Mouse (Mus musculus) kidney, postnatal 25 days (tissue): ENCODE data around the gene Camk2d.

ENCODE experiments used
- DNase-seq, 2 experiments: peaks; one replicate each; pipeline ENCODE4 v3.0.0; 2021; ENCODE audit warnings: mixed read lengths in 2 of 2

Camk2d gene

GRCm38 (mm10) chr3:126652361-126652760 is 56.3 kb downstream of the Camk2d start:
- no peak for DNase-seq

GRCm38 (mm10) chr3:126653118-126653517 is 57.0 kb downstream of the Camk2d start:
- DNase-seq: no peak

- DNase-seq: no peak
These were observed 60.1 kb downstream of the Camk2d start for GRCm38 (mm10) chr3:126656173-126656572.

GRCm38 (mm10) chr3:126657895-126658294 is 61.8 kb downstream of the Camk2d start:
- no peak for DNase-seq

- DNase-seq: no peak
These were observed 62.7 kb downstream of the Camk2d start for GRCm38 (mm10) chr3:126658791-126659190.

- DNase-seq: no peak
These were observed 63.1 kb downstream of the Camk2d start for GRCm38 (mm10) chr3:126659235-126659634.

GRCm38 (mm10) chr3:126659832-126660564 is 63.9 kb downstream of the Camk2d start:
- peak in 1 of 2 experiments; percentile 55 for DNase-seq

- no peak for DNase-seq
These were observed 64.5 kb downstream of the Camk2d start for GRCm38 (mm10) chr3:126660575-126660974.

- no peak for DNase-seq
These were observed 64.9 kb downstream of the Camk2d start for GRCm38 (mm10) chr3:126660986-126661385.

- no peak for DNase-seq
These were observed 65.8 kb downstream of the Camk2d start for GRCm38 (mm10) chr3:126661920-126662319.

- no peak for DNase-seq
These were observed 67.3 kb downstream of the Camk2d start for GRCm38 (mm10) chr3:126663436-126663835.

GRCm38 (mm10) chr3:126665866-126666265 is 69.8 kb downstream of the Camk2d start:
- no peak for DNase-seq

GRCm38 (mm10) chr3:126667019-126667418 is 70.9 kb downstream of the Camk2d start:
- DNase-seq: no peak

GRCm38 (mm10) chr3:126667451-126667850 is 71.3 kb downstream of the Camk2d start:
- peak; percentile 73 to 81 for DNase-seq

- peak; percentile 39 to 47 for DNase-seq
These were observed 72.0 kb downstream of the Camk2d start for GRCm38 (mm10) chr3:126668123-126668522.

GRCm38 (mm10) chr3:126668692-126669091 is 72.6 kb downstream of the Camk2d start:
- DNase-seq: no peak

GRCm38 (mm10) chr3:126670413-126670812 is 74.3 kb downstream of the Camk2d start:
- DNase-seq: no peak

GRCm38 (mm10) chr3:126671292-126671691 is 75.2 kb downstream of the Camk2d start:
- no peak for DNase-seq

- no peak for DNase-seq
These were observed 84.9 kb downstream of the Camk2d start for GRCm38 (mm10) chr3:126681051-126681450.

GRCm38 (mm10) chr3:126681996-126682395 is 85.9 kb downstream of the Camk2d start:
- no peak for DNase-seq

GRCm38 (mm10) chr3:126685363-126685762 is 89.3 kb downstream of the Camk2d start:
- DNase-seq: no peak

- DNase-seq: no peak
These were observed 91.0 kb downstream of the Camk2d start for GRCm38 (mm10) chr3:126687150-126687549.

GRCm38 (mm10) chr3:126688516-126688915 is 92.4 kb downstream of the Camk2d start:
- DNase-seq: no peak

GRCm38 (mm10) chr3:126690627-126691505 is 94.8 kb downstream of the Camk2d start:
- DNase-seq: no peak
